Mouse (Mus musculus) stomach, postnatal 0 days (tissue): ENCODE measurements around the gene Esrrg.

Experiments used
- CTCF ChIP-seq: IDR thresholded peaks from 2 replicates; pipeline ENCODE4 v1.5.1; 2016; ENCODE audit warnings: antibody characterized with exemption, low read depth, mild to moderate bottlenecking, moderate library complexity
- EP300 ChIP-seq: optimal IDR thresholded peaks from 2 replicates; pipeline ENCODE3; 2016; ENCODE audit warnings: antibody characterized with exemption

DNA sequence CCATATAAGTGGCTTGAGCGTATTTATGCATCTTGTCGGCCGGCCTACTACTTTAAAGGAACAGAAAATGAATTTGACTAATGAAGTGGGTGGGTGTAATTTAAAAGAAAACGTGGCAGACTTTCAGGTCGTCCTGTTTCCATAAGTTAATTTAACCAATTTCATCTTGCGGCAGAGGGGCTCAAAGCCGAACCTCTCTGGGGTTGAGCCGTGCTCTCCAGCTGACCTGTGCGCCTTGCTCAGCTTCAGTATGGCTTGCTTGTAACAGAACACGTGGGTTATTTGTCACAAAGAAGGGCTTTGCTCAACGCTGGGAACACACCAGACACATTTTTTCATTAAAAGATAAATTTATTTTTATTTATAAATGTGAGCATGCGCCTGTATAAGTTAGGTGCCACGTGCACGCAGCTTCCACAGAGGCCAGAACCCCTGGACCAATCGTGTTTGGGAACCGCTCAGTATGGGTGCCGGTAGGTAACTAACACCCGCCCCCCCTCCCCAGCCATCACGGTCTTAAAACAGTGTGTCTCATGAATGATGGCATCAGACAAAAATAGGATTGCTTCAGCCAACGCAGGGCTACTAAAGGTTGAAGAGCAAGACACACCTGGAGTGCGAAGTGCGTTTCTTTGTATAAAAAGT, 546.7 kb downstream of the Esrrg start:
- TF ChIP-seq CTCF (no peak), EP300 (no peak)
